13 mouse cellular contexts compared by ENCODE assay signal in genomic region chr8:11885881-11886699, GRCm38 (mm10). TPM values are rescaled to one million over a fixed set of nuclear protein-coding genes. Genes with fewer than 3 reads are reported as not detected.
DNase-seq lines count a peak whose midpoint lies in the region; ATAC-seq and TF ChIP-seq lines count a peak whose summit lies in the region.
"Had no signal": no experiment of that assay in that cellular context is flagged by ENCODE, and none has a peak within 500 bp of the region (broad histone marks: within the 10 kb centered on the region; RNA-seq: fewer than 3 reads in every experiment).

No protein-coding gene starts in this region.

- peak; percentile 82 for ATAC-seq in hindbrain, embryonic 15.5 days (ENCODE audit: low FRiP score, low read depth)
- ATAC-seq: intestine, embryonic 15.5 days had no signal

- H3K9me3 ChIP-seq in embryonic facial prominence, embryonic 10.5 days = peaks cover 12% of the 10 kb centered on the region; the same call in 1 of the 2 replicates
- no peaks in the 10 kb centered on the region for H3K9me3 ChIP-seq in hindbrain, embryonic 15.5 days
- H3K9me3 ChIP-seq: intestine, embryonic 15.5 days had no signal

- TF ChIP-seq POLR2A in kidney, adult 2 months (IDR thresholded peaks at IDR 0.05; ENCODE audit: low read depth, low read length) = no peak

- no peak overlapping the region for H3K9ac ChIP-seq in hindbrain, embryonic 15.5 days
- H3K9ac ChIP-seq: heart, embryonic 12.5 days; intestine, embryonic 15.5 days had no signal

- DNase-seq in layer of hippocampus, adult 2 months (ENCODE audit: low spot score in 2 of 2) = peak in 1 of 2 experiments; percentile 3
- no peak for DNase-seq in layer of hippocampus, adult 9-11 months
- DNase-seq in embryonic facial prominence, embryonic 10.5 days (ENCODE audit: low spot score) = peak; percentile 12
- peak; percentile 25 for DNase-seq in neural tube, embryonic 10.5 days (ENCODE audit: extremely low spot score, low spot score)
- no peak for DNase-seq in gastrocnemius, postnatal 25 days
- DNase-seq in kidney, adult 2 months = no peak
- no peak for DNase-seq in adrenal gland, adult 18-20 months (ENCODE audit: low spot score in 2 of 2)
- DNase-seq: adrenal gland, adult 8-10 months had no signal

- 68% methylated on average over 12 of the region's 12 CpGs for WGBS in embryonic facial prominence, embryonic 10.5 days
- 22% methylated on average over 12 of the region's 12 CpGs for WGBS in hindbrain, embryonic 15.5 days
- 83% methylated on average over 12 of the region's 12 CpGs for WGBS in kidney, adult 2 months

- no peak for TF ChIP-seq CTCF in layer of hippocampus, adult 2 months (conservative IDR thresholded peaks at IDR 0.05)
- no peak for TF ChIP-seq CTCF in kidney, adult 2 months (conservative IDR thresholded peaks at IDR 0.05; ENCODE audit: insufficient read depth, insufficient read length, low read depth, low read length)

- H3K27ac ChIP-seq in layer of hippocampus, adult 2 months = peak overlapping the region; percentile 21; the same call in 1 of the 2 replicates
- H3K27ac ChIP-seq in embryonic facial prominence, embryonic 10.5 days (replicated peaks) = peak overlapping the region; percentile 58
- H3K27ac ChIP-seq in hindbrain, embryonic 15.5 days (replicated peaks) = peak overlapping the region; percentile 87
- H3K27ac ChIP-seq in kidney, adult 2 months (ENCODE audit: insufficient read depth, low read depth, low read length) = no peak overlapping the region
- H3K27ac ChIP-seq: intestine, embryonic 15.5 days had no signal

- H3K36me3 ChIP-seq in embryonic facial prominence, embryonic 10.5 days (replicated peaks) = no peaks in the 10 kb centered on the region
- no peaks in the 10 kb centered on the region for H3K36me3 ChIP-seq in hindbrain, embryonic 15.5 days
- no peaks in the 10 kb centered on the region for H3K36me3 ChIP-seq in kidney, adult 2 months (ENCODE audit: control insufficient read depth, insufficient read depth, low read length)
- H3K36me3 ChIP-seq: heart, embryonic 12.5 days; intestine, embryonic 15.5 days had no signal

- H3K4me1 ChIP-seq in embryonic facial prominence, embryonic 10.5 days = peaks cover 28% of the 10 kb centered on the region
- peaks cover 19% of the 10 kb centered on the region for H3K4me1 ChIP-seq in hindbrain, embryonic 15.5 days (replicated peaks)
- H3K4me1 ChIP-seq in kidney, adult 2 months (ENCODE audit: control insufficient read depth, insufficient read depth, low read length) = no peaks in the 10 kb centered on the region
- H3K4me1 ChIP-seq: heart, embryonic 12.5 days; intestine, embryonic 15.5 days had no signal

- H3K4me2 ChIP-seq in hindbrain, embryonic 15.5 days = peak overlapping the region; percentile 3; the same call in 1 of the 2 replicates
- H3K4me2 ChIP-seq: heart, embryonic 12.5 days; intestine, embryonic 15.5 days had no signal

- H3K4me3 ChIP-seq in layer of hippocampus, adult 2 months = no peak overlapping the region
- H3K4me3 ChIP-seq in embryonic facial prominence, embryonic 10.5 days = no peak overlapping the region
- no peak overlapping the region for H3K4me3 ChIP-seq in hindbrain, embryonic 15.5 days
- H3K4me3 ChIP-seq in kidney, adult 2 months (ENCODE audit: insufficient read depth, low read depth, low read length) = no peak overlapping the region
- H3K4me3 ChIP-seq: heart, embryonic 12.5 days; intestine, embryonic 15.5 days had no signal

- no peaks in the 10 kb centered on the region for H3K27me3 ChIP-seq in embryonic facial prominence, embryonic 10.5 days (replicated peaks; ENCODE audit: low read depth, poor library complexity, severe bottlenecking)
- H3K27me3 ChIP-seq in hindbrain, embryonic 15.5 days = no peaks in the 10 kb centered on the region
- no peaks in the 10 kb centered on the region for H3K27me3 ChIP-seq in kidney, adult 2 months (replicated peaks; ENCODE audit: control insufficient read depth, insufficient read depth, low read length)
- H3K27me3 ChIP-seq: intestine, embryonic 15.5 days had no signal

RNA-seq across cellular contexts. Expression of gene Tex29, which starts 45.8 kb away (rescaled TPM):
- 1 to 10 TPM in 1 of 2 experiments, not detected in 1; 1.2 TPM for total RNA-seq in layer of hippocampus, adult 2 months (2021)
- polyA plus RNA-seq in embryonic facial prominence, embryonic 10.5 days (2016; fragmentation: Nextera tagmentation; extraction: Ambion mirVana) = not detected in 2 replicates
- 0.28 and 0.32 TPM in 2 replicates for polyA plus RNA-seq in hindbrain, embryonic 15.5 days (2015; fragmentation: Nextera tagmentation; extraction: Ambion mirVana)
- total RNA-seq in gastrocnemius, postnatal 25 days (2021) = not detected
- polyA plus RNA-seq in kidney, adult 2 months (2012; rRNA removed) = 0.15 TPM in 1 of 2 replicates, not detected in the other
- total RNA-seq in adrenal gland, adult 18-20 months (2021) = under 1 TPM in 1 of 2 experiments, not detected in 1; 0.70 TPM
- polyA plus RNA-seq: intestine, embryonic 15.5 days; liver, embryonic 16.5 days; spleen, adult 2 months had no signal

Comparison
In these comparisons a context has a peak if more than half of its experiments do, and no peak if none do; other contexts are left out.
1. DNase-seq: peak in embryonic facial prominence, embryonic 10.5 days (single experiment) and neural tube, embryonic 10.5 days (single experiment); none in layer of hippocampus, adult 9-11 months (single experiment), gastrocnemius, postnatal 25 days (single experiment), kidney, adult 2 months (single experiment) and adrenal gland, adult 18-20 months (0 of 2).